Mouse (Mus musculus) T-helper 2 cell (primary cell): ENCODE results near the gene Atp11b.

Experiments used
- in situ Hi-C: fragments of 300-600 bp; cut with MboI, MseI; formaldehyde crosslinking; loops from one replicate; pipeline ENCODE4 v1.15.1; 2025; ENCODE audit warnings: high pct_unique_total_duplicates

The Atp11b gene

GRCm38 (mm10) chr3:35753825-35754767, at the start of gene Atp11b:
Gene Atp11b, plus strand, starts transcription at chr3:35754106.
- in situ Hi-C loops = no loop called here

GRCm38 (mm10) chr3:35704328-35704613, 49.6 kb upstream of the Atp11b start:
- in situ Hi-C loops = no loop called here

GRCm38 (mm10) chr3:35719531-35720205, 34.2 kb upstream of the Atp11b start:
- in situ Hi-C loops = no loop called here

GRCm38 (mm10) chr3:35720801-35721200, 33.1 kb upstream of the Atp11b start:
- in situ Hi-C loops = no loop called here

GRCm38 (mm10) chr3:35721818-35722446, 32.0 kb upstream of the Atp11b start:
- in situ Hi-C loops = no loop called here

GRCm38 (mm10) chr3:35722811-35723210, 31.1 kb upstream of the Atp11b start:
- in situ Hi-C loops = no loop called here

GRCm38 (mm10) chr3:35723586-35724322, 30.2 kb upstream of the Atp11b start:
- in situ Hi-C loops = no loop called here

- in situ Hi-C loops = no loop called here
These were observed 28.8 kb upstream of the Atp11b start for GRCm38 (mm10) chr3:35725096-35725495.

- in situ Hi-C loops = no loop called here
These were observed 27.0 kb upstream of the Atp11b start for GRCm38 (mm10) chr3:35726936-35727335.

GRCm38 (mm10) chr3:35729490-35729889, 24.4 kb upstream of the Atp11b start:
- in situ Hi-C loops = no loop called here

GRCm38 (mm10) chr3:35731981-35732777, 21.7 kb upstream of the Atp11b start:
- in situ Hi-C loops = no loop called here

- in situ Hi-C loops = no loop called here
These were observed 21.1 kb upstream of the Atp11b start for GRCm38 (mm10) chr3:35732778-35733147.

GRCm38 (mm10) chr3:35734509-35734908, 19.4 kb upstream of the Atp11b start:
- in situ Hi-C loops = no loop called here

- in situ Hi-C loops = no loop called here
These were observed 15.8 kb upstream of the Atp11b start for GRCm38 (mm10) chr3:35738071-35738470.

- in situ Hi-C loops = no loop called here
These were observed 8.9 kb upstream of the Atp11b start for GRCm38 (mm10) chr3:35745010-35745409.

GRCm38 (mm10) chr3:35746840-35747456, 7.0 kb upstream of the Atp11b start:
- in situ Hi-C loops = no loop called here

GRCm38 (mm10) chr3:35750286-35750685, 3.6 kb upstream of the Atp11b start:
- in situ Hi-C loops = no loop called here

- in situ Hi-C loops = no loop called here
These were observed 2.2 kb upstream of the Atp11b start for GRCm38 (mm10) chr3:35751724-35752123.

GRCm38 (mm10) chr3:35762735-35763134, 8.8 kb downstream of the Atp11b start:
- in situ Hi-C loops = loop anchor here (10.0 kb wide), 1 partner anchor 1082 kb away; no protein-coding TSS in a partner anchor
